Mouse (Mus musculus) monocyte, adult 5-6 weeks (primary cell): ENCODE measurements around the gene Pkd2. TPM values are rescaled to one million over a fixed set of nuclear protein-coding genes. Genes with fewer than 3 reads are reported as not detected.

Experiments
- ATAC-seq: fragments of 153-309, 156-312 bp; replicated peaks from 2 replicates; pipeline ENCODE4 v1.8.0; 2017; ENCODE audit warnings: mild to moderate bottlenecking; ENCODE audit not compliant: low TSS enrichment, insufficient number of reproducible peaks, severe bottlenecking, poor library complexity, low FRiP score
- total RNA-seq: library from RNA; stranded (forward); fragments of 200-1000, 200-491, 200-594 nt; gene quantifications from 3 replicates; pipeline ENCODE4 v1.2.3, GENCODE M21; 2017

Gene Pkd2
- total RNA-seq, 1 experiment from 2014 or later, result 2.5 TPM

- no peak for ATAC-seq
Observed at GRCm38 (mm10) chr5:104460456-104460838, 1.2 kb downstream of the Pkd2 start.

DNA sequence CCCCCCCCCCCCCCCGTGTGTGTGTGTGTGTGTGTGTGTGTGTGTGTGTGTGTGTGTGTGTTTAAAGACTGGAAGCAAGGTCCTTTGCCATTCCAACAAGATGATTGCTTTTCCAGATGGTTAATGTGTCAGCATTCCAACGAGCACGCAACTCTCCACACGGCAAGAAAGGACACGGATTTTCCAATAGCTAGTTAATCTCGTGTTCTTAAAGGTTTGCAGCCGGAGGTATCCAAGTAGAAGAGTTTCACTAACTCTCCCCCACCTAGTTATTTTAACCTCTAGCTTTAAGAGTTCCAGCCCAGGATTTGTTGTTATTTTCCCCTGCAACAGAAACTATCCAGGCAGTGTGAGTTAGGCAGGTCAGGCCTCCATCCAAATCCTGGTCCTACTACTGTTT is 1.6 kb downstream of the Pkd2 start:
- no peak for ATAC-seq

DNA sequence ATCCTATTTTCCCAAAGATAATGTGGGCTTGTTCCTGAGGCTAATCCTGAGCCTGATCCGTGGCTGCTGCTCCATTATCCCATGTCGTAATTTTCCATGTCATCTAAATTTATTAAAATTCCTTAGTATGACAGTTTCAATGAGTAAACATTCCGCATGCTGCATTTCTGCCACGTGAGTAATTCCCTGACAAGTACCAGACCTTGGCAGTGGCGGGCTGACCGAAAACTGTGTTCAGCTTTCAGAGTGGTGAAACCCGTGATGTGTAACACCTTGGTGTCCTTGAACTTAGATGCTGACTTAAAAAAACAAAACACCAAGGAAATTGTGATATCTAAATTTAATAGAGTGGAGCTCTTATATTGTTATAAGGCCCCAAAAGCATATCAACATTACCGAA is 6.0 kb downstream of the Pkd2 start:
- no peak for ATAC-seq

GRCm38 (mm10) chr5:104465731-104466130 is 6.5 kb downstream of the Pkd2 start:
- no peak for ATAC-seq

DNA sequence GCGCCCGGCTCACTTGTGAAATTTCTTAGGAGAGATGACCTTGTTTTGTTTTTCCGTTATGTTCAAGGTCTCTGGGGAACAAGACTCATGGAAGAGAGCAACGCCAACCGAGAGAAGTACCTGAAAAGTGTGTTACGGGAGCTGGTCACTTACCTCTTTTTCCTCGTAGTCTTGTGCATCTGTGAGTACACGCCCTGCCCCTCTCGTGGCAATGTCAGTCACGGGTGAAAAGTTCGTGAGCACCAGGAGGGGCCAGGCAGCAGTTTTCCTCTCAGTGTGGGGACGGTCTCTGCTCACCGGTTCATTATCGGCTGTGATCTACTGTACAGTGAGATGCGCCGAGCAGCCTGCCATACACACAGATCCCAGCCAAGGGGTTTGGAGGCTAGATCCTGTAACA is 7.6 kb downstream of the Pkd2 start:
- ATAC-seq, result no peak

- no peak for ATAC-seq
Observed at GRCm38 (mm10) chr5:104468586-104468985, 9.3 kb downstream of the Pkd2 start.

- ATAC-seq, result no peak
Observed at GRCm38 (mm10) chr5:104470981-104471391, 11.7 kb downstream of the Pkd2 start.

GRCm38 (mm10) chr5:104472371-104472770 is 13.1 kb downstream of the Pkd2 start:
- ATAC-seq, result no peak

DNA sequence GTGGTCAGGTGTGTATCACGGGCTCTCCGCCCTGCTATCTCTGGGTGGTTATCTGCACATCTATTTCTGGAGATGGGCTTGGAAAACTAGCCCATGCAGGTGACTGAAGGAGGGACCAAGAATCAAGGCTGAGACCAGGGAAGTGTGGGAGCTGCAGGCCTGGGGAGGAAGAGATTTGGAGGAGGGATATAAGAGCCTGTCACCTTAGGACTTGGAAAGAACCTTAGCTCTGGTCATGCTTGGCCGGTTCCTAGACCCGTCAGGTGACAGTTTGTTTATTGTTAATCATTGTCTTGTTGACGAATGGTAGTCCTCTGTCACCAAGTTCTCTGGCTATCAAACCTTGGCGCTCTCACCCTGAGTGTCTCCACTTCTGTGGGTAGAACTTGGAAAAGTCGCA is 21.1 kb downstream of the Pkd2 start:
- ATAC-seq, result no peak

- no peak for ATAC-seq
Observed at GRCm38 (mm10) chr5:104482856-104483255, 23.6 kb downstream of the Pkd2 start.

DNA sequence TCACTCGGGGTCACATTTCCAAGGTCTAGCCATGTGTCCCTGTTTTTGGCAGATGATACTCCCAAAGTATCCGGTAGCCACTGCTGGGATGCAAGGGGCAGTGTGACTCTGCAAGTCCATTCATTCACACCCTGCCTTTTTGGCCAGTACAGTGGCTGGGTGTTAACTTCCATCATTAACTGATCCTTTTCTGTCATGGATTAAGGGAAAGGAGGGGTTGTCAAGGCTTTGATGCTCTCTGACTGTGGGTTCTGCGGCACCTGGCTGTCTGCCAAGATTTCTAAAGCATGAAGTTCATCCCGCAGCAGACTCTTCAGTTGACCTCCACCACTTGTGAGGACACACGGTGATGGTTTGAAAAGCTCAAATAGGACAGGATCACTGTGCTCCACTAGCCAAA is 32.3 kb downstream of the Pkd2 start:
- no peak for ATAC-seq

DNA sequence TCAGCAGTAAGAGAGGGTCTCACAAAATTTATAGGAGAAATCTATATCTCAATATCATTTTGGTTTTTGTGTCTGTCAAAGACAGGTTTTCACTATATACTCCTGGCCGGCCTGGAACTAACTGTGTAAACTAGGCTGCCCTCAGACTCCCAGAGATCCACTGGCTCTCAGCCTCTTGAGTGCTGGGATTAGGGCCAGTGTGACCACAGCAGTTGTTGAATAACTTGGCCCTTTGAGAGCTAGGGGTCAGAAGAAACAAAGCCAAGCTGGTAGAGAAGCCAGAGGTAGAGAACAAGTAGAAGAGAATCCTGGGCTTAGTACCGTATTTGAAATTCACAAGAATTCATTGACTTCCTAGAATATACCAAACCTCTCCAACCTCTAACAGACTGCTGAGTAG is 45.6 kb downstream of the Pkd2 start:
- ATAC-seq, result no peak

DNA sequence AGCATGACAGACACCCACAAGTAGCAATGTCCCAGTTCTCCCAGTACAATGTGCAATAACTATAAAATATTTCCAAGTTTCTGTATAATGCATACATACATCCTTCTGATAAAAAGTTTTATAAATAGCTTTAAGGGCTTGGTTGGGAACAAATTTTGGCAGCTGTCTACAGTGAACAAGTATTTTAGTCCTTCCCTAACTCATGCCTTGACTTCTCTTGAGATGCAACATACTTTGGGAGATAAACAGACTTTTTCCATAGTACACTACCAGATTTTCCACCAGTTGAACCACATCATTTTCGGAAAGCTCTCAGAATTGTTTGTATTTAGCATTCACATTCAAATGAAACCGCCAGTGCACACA is 48.6 kb downstream of the Pkd2 start:
- ATAC-seq, result no peak

DNA sequence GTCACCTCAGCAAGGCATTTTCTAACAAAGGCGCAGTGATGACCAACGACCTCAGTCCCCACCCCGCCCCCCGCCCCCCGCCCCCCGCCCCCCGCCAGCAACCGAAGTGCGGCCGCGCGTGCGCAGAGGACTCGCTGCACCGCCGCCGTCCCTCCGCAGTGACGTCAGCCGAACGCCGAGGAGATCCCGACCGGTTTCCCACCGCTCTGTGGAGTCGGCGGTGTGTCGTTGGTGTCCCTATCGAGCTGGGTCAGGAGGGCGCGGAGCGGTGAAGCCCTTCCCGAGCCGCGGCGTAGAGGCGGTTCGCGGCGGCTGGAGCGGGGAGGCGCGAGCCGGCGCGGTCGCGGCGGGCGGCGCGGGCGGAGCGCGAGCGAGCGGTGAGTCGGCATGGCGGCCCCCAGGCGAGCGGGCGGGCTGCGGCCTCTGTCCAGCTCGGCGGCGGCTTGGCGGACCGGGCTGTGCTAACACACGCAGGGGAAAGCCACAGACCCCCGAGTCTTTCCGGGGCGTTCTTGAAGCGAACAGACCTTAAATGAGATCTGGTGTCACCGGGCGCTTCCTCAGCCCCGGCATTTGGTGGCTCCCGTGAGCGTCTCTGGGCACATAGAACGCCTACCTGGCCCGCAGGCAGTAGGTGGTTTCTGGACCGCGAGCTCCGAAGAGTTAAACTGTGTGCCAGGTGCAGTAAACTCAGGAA is 49.1 kb downstream of the Pkd2 start, which contains the start of gene BC005561:
TSS of gene BC005561 (plus strand) at position 158 of the 697 bp plus-strand sequence.
- 0 out of 2 replicates have a peak, but pooled peaks have one; percentile 69 for ATAC-seq

GRCm38 (mm10) chr5:104511211-104511610 is 52.0 kb downstream of the Pkd2 start:
- no peak for ATAC-seq

- no peak for ATAC-seq
Observed at GRCm38 (mm10) chr5:104538612-104539011, 79.4 kb downstream of the Pkd2 start.

DNA sequence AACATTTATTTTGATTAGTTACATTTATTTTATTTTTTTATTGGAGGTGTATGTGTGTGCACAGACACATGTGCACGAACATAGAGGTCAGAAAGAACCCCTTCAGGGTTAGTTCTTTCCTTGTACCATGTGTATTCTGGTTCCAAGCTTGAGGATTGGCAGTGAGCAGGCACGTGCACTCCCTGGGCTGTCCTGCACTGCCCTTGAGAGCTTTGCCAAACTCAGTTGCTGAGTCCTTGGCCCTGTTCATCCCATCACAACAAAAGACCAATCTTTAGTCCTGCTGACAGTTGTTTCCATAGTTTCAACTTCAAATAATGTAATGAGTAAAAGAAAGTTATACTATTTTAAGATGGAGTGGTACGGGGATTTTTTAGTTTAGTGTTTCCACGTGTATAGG is 80.1 kb downstream of the Pkd2 start:
- ATAC-seq, result no peak
